Mouse (Mus musculus) bone marrow, adult 2 months (tissue): ENCODE measurements around the gene Dyrk4. TPM values are rescaled to one million over a fixed set of nuclear protein-coding genes. Genes with fewer than 3 reads are reported as not detected.
A peak's percentile ranks its signal among the peaks of the same experiment; 100 is the strongest.

Source experiments
- H3K27ac ChIP-seq: fragments of 200-500 bp; 2 replicates; pipeline ENCODE4 v1.5.1; 2012; ENCODE audit warnings: low read depth, mild to moderate bottlenecking, control low read depth, inconsistent platforms, low read length; ENCODE audit not compliant: control insufficient read depth, poor library complexity, insufficient read depth
- H3K4me1 ChIP-seq: fragments of 200-500 bp; 2 replicates; pipeline ENCODE4 v1.6.1; 2011; ENCODE audit warnings: low read length; ENCODE audit not compliant: control insufficient read depth, insufficient read depth
- H3K4me3 ChIP-seq: fragments of 200-500 bp; replicated peaks from 2 replicates; pipeline ENCODE3; 2011; ENCODE audit warnings: mild to moderate bottlenecking, low read depth, low read length, control low read depth; ENCODE audit not compliant: control insufficient read depth
- CTCF ChIP-seq: fragments of 200-500 bp; IDR thresholded peaks from 2 replicates; pipeline ENCODE4 v1.5.1; 2011; ENCODE audit warnings: low read length, control low read depth; ENCODE audit not compliant: control insufficient read depth, insufficient read depth
- POLR2A ChIP-seq: fragments of 200-500 bp; IDR thresholded peaks from 2 replicates; pipeline ENCODE4 v1.6.1; 2011; ENCODE audit warnings: low read depth, mild to moderate bottlenecking, control low read depth, low read length, borderline replicate concordance; ENCODE audit not compliant: control insufficient read depth
- WGBS: fragments of 180-500 bp; shearing (Covaris S2); methylation state at CpG from one replicate; pipeline ENCODE4 v1.1.7; 2018; 5-methylcytosine and 5-hydroxymethylcytosine counted together
- polyA plus RNA-seq: library from polyadenylated mRNA; stranded (reverse); fragments of >200 nt; gene quantifications from 2 replicates; pipeline ENCODE4 v1.2.4, GENCODE M21; 2011; ENCODE audit warnings: low replicate concordance; ENCODE audit not compliant: missing spikeins, insufficient read depth, insufficient read length

Dyrk4 gene
- polyA plus RNA-seq, result not detected in 2 replicates

DNA sequence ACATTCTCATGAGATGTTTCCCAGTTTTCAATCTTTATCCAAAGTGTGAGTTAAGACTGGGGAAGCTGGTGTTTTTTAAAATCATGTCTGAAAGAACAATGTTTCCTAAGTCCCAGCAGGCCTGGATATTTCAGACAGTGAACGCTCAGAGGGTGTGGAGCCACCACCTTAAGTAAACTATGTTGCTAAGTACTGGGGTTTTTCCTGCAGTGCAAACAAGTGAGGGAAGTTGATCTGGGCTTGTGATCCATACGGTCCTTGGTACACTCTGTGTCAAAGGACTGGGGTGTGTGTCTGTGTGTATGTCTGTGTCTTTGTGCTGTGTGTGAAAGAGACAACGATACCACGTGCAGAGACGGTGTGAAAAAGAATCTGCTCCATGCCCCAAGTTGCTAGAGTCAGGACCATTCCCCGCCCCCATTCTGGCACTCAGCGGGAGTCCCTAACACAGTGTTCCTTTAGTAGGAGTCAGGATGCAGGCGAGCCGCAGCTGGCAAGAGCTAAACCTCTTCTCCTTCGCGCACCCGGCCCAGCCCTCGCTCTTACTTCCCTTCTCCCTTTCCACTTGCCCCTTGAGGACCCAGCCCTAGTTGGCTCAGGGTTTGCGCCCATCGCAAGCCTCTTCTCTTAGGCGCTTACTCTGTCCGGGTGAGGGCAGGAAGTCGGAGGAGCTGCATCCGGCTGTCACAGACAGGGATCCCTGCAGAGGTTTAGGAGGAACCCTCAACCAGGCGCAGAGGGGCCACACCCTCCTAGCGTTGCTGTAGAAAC, at the start of gene Dyrk4:
TSS of gene Dyrk4 (minus strand) at position 729 of the 771 bp plus-strand sequence.
- 46% methylated on average over 21 of the region's 21 CpGs for WGBS
- TF ChIP-seq CTCF, result no peak
- no peak for TF ChIP-seq POLR2A
- no peak within 1 kb of the TSS for H3K27ac ChIP-seq
- H3K4me3 ChIP-seq, result no peak within 1 kb of the TSS
- no peaks in the 10 kb centered on the region for H3K4me1 ChIP-seq

GRCm38 (mm10) chr6:126966241-126967026, 44.8 kb upstream of the Dyrk4 start:
- WGBS, result 79% methylated on average over 14 of the region's 14 CpGs
- Histone ChIP-seq H3K4me1 (no peaks in the 10 kb centered on the region), H3K27ac (no peak overlapping the region), H3K4me3 (no peak overlapping the region)
- TF ChIP-seq POLR2A, result no peak
- no peak for TF ChIP-seq CTCF

DNA sequence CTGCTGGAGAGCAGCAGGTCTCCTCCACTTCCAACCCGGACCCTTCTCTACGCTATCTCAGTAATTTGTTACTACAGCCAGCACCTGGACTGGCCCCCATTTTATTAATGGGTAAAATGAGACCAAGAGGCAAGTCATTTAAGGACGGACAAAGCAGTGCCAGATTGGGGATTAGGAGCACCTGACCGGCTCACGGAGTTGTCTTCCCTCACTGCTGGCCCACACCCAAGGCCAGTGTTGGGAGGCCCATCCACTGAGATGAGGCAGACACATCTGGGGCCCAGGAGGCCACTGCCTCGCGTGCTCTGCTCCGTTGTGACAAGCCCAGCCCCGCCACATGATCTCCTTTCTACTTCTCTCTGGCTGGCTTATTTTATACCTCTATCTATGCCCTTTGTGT, 41.8 kb upstream of the Dyrk4 start:
- Histone ChIP-seq H3K4me1 (no peaks in the 10 kb centered on the region), H3K27ac (no peak overlapping the region), H3K4me3 (no peak overlapping the region)
- TF ChIP-seq CTCF (no peak), POLR2A (no peak)
- WGBS, result 90% methylated on average over 9 of the region's 9 CpGs

GRCm38 (mm10) chr6:126962709-126963108, 41.1 kb upstream of the Dyrk4 start:
- TF ChIP-seq POLR2A (no peak), CTCF (no peak)
- H3K4me3 ChIP-seq, result no peak overlapping the region
- H3K27ac ChIP-seq, result no peak overlapping the region
- WGBS, result 85% methylated on average over 5 of the region's 5 CpGs
- H3K4me1 ChIP-seq, result no peaks in the 10 kb centered on the region

DNA sequence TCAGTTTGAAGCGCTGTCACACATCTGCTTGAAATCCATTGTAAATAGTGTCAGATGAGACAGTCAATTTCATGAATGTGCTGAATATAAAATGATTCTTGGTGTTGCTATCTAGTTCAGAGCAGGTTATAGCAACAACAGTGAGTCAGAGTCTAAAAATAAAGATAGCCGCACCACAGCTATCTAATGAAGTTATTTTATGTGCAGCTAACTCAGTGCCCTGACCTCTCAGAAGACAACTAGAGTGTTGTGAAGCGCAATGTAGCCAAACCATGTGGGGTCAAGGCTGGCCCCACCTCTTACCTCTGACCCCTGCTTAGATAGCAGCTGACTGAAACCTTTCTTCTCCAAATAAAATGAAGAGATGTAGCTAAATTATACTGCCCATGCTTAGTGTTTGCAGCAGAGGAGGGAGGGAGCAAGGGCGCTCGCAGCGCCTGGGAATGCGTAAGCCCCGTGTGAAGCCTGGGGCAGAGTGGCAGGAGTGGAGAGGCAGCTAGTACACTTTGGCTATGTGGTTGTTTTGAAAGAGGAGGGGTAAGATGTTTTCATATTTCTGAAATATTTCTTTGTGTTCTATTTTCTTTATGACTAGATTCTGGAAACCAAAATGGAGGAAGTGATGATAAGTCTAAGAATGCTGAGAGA, 39.9 kb upstream of the Dyrk4 start:
- 94% methylated on average over 8 of the region's 8 CpGs for WGBS
- no peak for TF ChIP-seq CTCF
- TF ChIP-seq POLR2A, result no peak
- no peak overlapping the region for H3K27ac ChIP-seq
- H3K4me3 ChIP-seq, result no peak overlapping the region
- no peaks in the 10 kb centered on the region for H3K4me1 ChIP-seq

- no peak for TF ChIP-seq POLR2A
- TF ChIP-seq CTCF, result peak; percentile 94
- Histone ChIP-seq H3K4me3 (no peak overlapping the region), H3K4me1 (no peaks in the 10 kb centered on the region), H3K27ac (no peak overlapping the region)
- 7% methylated on average over 10 of the region's 10 CpGs for WGBS
Observed at GRCm38 (mm10) chr6:126955734-126956133, 34.1 kb upstream of the Dyrk4 start.

- H3K27ac ChIP-seq, result no peak overlapping the region
- H3K4me1 ChIP-seq, result no peaks in the 10 kb centered on the region
- WGBS, result 90% methylated on average over 4 of the region's 4 CpGs
- H3K4me3 ChIP-seq, result no peak overlapping the region
- TF ChIP-seq POLR2A (no peak), CTCF (no peak)
Observed at GRCm38 (mm10) chr6:126948336-126948735, 26.7 kb upstream of the Dyrk4 start.

- no peak for TF ChIP-seq CTCF
- no peak for TF ChIP-seq POLR2A
- 0% methylated on average over 5 of the region's 5 CpGs for WGBS
- H3K4me3 ChIP-seq, result peak overlapping the region; percentile 29
- no peak overlapping the region for H3K27ac ChIP-seq
- no peaks in the 10 kb centered on the region; the same call in 1 of the 2 replicates for H3K4me1 ChIP-seq
Observed at GRCm38 (mm10) chr6:126940451-126940850, 18.8 kb upstream of the Dyrk4 start.
